Mouse (Mus musculus): ENCODE data around the gene Ggt6.

GRCm38 (mm10) chr11:72425201-72425600 lies 10.1 kb upstream of the Ggt6 start:
- TF ChIP-seq ZNF384 (IDR thresholded peaks at IDR 0.05; ENCODE audit: low read depth, low read length) (no peak), HCFC1 (IDR thresholded peaks at IDR 0.05; ENCODE audit: borderline replicate concordance, insufficient read depth, low read length) (no peak)
